Mouse (Mus musculus) lung, adult 18-20 months (tissue): Measurements from ENCODE around the gene Gm3047.
"Not testable (repeated sequence)": the region's sequence is repeated elsewhere in the genome, so short reads cannot be mapped to it uniquely, and the experiment has no call there.

Experiments
- DNase-seq, 2 experiments: peaks; one replicate each; pipeline ENCODE4 v3.0.0; 2022; ENCODE audit warnings: mixed read lengths in 2 of 2

Gene Gm3047

DNA sequence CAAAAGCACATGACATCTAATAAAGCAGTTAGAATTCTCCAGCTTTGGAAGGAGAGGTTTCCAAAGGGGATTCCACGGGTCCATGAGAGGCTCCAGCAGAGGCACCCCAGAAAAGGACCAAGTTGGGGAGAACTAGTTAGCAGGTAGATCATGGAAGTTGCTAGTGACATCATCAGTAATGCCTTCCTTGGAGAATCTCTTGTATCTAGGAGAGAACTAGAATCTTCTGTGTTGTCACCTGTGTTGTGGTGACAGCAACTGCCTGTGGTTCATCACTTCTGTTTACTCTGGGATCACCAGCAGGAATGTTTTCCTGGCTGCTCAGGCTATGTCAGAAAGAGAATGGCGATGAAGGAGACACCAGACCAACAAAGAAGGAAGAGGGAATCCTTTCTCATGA lies at the start of gene Gm3047:
Gene Gm3047 (plus strand): TSS at position 301 of the 400 bp plus-strand sequence.
- not testable (repeated sequence) for DNase-seq
